Mouse (Mus musculus) cerebellum, postnatal 4 days (tissue): Measurements from ENCODE around the gene Ucn.
A peak's percentile ranks its signal among the peaks of the same experiment; 100 is the strongest.

ENCODE experiments used
- DNase-seq, 2 experiments: peaks; one replicate each; pipeline ENCODE4 v3.0.0; 2022; ENCODE audit warnings: low spot score in 2 of 2, mixed read lengths in 1 of 2

The Ucn gene

GRCm38 (mm10) chr5:31138241-31138967 lies at the start of gene Ucn:
Gene Ucn (minus strand): TSS chr5:31138829.
- DNase-seq, result no peak

GRCm38 (mm10) chr5:31183678-31184077 lies 45.0 kb upstream of the Ucn start:
- no peak for DNase-seq

GRCm38 (mm10) chr5:31181183-31181770 lies 42.6 kb upstream of the Ucn start:
- no peak for DNase-seq

DNA sequence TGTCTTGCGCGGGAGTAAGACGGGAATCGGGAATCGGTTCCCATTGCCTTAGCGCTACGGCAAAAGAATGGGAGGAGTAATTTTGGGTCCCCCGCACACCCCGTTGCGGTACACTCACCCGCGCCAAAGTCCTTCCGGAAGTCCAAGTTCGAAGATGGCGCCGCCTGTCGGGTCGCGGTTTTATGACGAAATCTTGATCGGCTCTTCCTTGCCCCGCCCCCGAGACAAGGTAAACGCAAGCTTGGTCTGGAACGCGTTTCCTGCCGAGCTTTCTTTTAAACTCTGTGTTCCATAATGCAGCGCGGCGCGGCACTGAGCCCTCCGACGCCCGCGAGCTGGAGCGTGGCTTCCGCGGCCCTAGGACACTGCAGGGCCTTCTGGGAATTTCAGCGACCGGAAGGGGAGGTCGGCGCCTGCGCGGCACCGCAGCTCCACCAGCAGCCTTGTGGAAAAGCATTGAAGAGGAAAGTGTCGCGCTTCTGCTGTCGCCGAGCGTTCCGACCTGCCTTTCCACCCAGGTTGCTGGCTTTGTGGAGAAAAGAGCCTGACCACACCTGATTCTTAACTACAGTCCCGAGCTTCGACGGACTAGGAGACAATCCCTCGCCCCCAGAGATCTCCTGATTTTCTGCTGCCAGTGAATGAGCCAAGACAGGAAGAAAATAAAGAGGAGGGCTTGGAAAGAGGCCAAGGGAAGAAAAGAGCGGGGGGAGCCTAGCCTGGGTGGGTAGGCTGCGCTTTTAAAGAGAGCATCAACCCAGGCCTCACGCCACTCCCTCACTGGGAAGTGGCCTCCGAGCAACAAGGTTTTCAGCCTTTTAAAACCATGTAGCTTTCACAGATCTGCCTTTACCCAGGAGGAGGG lies 41.4 kb upstream of the Ucn start, which contains the start of the genes Gm29609 and Gtf3c2:
TSS of gene Gm29609 (minus strand) at position 146 of the 865 bp plus-strand sequence.
TSS of gene Gtf3c2 (minus strand) at position 379 of the 865 bp plus-strand sequence.
- DNase-seq, result peak; percentile 85 to 94

- no peak for DNase-seq
These were observed 40.7 kb upstream of the Ucn start for GRCm38 (mm10) chr5:31179301-31179765.

GRCm38 (mm10) chr5:31168630-31169029 lies 30.0 kb upstream of the Ucn start:
- DNase-seq, result no peak

DNA sequence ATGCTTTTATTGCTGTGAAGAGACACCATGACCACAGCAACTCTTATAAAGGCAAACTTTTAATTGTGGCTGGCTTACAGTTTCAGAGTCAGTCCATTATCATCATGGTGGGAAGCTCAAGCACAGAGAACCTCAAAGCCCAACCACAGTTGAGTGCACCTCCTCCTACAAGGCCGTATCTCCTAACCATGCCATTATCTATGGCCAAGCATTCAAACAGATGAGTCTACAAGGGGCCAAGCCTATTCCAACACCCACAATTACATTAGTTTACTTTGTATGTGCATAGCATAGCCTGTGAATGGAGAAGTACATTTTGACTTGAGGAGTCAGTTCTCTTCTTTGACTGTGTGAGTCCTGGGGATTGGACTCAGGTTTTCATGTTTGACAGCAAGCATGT lies 26.2 kb upstream of the Ucn start:
- DNase-seq, result no peak

GRCm38 (mm10) chr5:31162462-31162861 lies 23.8 kb upstream of the Ucn start:
- no peak for DNase-seq

DNA sequence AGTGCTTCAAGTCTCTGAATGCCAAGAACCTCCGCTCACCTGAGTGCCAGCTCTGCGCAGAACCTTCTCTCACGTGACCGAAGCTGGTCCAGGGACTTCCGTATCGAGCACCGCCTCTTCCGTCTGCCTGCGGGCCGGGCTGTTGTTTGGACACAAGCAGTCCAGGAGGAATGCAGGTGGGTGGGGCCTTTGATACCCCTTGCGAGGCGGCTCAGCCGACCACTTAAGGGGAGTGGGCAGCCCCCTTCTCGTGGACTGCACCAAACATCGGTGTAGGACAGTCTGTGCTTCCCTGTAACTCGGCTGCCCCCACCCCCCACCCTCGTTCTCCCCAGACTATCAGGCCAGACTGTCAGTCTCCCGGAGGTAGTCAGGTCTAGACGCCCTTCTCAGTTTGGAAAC lies 15.5 kb upstream of the Ucn start, which contains the start of gene Mpv17:
TSS of gene Mpv17 (minus strand) at position 100 of the 402 bp plus-strand sequence.
- peak; percentile 45 to 73 for DNase-seq

DNA sequence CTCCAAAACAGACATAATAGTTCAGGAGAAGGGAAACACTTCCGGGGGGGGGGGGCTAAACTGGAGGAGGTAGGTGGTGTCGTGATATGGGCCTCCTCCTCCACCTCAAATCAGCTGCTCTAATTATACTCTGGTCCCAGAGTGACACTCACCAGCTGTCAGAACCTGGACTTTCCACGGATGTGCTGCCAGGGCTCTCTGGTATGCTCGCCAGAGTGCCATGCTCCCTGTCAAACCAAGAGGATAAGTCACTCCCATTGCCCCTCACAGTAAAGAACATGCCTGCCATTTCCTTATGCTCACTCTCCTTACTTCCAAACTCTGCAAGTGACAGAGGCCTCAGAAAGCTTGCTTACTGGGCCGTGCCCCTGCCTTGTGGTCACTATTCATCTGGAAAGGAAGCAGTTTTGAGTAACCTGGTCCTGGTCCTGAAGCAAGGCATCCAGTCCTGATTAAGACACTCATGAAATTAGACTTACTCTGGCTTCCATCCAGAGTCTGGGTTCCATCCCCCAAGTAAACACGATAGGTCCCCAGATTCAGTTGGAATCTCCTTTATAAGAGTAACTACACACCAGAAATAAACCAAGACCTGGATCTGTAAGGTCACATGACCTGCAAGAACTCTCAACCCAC lies 15.0 kb upstream of the Ucn start:
- DNase-seq, result no peak

DNA sequence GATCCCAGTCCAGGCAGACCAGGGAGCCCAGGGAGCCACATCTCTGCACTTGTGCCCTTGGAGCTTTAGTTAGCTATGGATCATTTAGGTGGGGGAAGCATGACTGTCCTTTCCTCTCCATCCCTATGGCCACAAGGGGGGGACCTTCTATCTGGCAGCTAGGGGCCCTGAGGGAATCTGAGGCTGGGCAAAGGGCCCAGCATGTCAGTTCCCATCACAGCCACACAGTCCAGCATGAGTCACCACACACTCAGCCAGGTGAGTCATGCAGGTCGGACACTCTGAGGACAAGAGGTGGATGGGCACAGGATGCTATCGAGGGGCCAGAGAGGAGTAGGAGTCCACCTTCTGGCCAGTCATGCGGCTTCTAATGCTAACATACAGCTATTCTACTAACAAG lies 13.1 kb upstream of the Ucn start:
- no peak for DNase-seq

DNA sequence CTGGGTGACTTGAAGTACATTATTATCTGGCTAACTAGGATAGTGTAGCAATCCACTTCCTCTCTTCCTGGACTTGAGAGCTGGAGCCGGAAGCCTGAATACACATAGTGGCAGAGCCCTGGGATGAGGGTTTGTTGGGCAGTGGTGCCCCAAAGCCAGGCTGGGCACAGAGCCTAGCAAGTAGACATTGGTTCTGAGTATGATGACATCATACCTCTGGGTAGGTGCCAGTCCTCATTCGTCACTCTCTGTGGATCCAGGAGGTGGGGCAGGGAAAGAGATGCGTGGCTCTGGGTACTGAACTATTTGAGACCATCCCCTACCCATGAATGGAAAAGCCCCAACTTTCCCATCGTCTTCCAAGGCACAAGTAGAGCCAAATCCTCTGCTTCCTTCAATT lies 11.2 kb upstream of the Ucn start:
- no peak for DNase-seq

DNA sequence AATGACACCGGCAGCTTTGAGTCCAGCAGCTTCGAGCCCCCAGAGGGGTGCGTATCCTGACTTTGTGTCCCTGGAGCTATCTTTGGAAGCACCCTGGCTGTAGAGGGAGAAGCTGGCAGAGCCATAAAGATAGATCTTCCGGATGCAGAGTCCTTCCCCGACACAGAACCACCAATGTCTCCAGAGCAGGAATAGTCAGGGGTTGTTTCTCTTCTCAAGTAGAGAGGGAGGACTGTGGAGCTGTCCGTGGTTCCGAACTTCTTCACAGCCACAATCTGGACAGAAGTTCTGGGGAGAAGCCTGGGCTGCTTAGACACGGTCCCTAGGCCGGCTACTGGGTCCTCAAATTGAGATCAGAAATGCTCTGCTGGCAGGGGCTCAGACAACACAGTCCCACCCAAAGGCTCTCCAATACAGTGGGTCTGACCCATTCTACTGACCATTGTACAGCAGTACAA lies 368 bp upstream of the Ucn start:
- DNase-seq, result no peak

DNA sequence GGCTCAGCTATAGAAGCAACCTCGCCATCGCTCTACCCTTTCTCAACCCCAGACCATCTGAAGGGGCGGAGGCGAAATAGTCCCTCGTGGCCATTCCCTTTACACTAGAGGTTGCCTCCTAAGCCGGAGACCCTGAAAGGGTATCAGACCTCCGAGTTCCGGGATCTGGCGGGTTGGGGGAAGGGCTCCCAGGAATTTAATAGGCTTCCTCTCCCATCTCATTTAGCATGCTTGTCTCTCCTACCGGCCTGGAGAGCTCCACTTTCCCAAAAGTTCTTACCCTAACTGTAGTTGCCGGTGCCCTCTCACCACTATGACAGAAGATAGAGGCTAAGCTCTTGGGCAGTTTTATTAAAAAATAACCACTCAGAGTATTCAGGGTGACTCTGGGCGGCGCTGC lies 971 bp downstream of the Ucn start:
- DNase-seq, result no peak

DNA sequence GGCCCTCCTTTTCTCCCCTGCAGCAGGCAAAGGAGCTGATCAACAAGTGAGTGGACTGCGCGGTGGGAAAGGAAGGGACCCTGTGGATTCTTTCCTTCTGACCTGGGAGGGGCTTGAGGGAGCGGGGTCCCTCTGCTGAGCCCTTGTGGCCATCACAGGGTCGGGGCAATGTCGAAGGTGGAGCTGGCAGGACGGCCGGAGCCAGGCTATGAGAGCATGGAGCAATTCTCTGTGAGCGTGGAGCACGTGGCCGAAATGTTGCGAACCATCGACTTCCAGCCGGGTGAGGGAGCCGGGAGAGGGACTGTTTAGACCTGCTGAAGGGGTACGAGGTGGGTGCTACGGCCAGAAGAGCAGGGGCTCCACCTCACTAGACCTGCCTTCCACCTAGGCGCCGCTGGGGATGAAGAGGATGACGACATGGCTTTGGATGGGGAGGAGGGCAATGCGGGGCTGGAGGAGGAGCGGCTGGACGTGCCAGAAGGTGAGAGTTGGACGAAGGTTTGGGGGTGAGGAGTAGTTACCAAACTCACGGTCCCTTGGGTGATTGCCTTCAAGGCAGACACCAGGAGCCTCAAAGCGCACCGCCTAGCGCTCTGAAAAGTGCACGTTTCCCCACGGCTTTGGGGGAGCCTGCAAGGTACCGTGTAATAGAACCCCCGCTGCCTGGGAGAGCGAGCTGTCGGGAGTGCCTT lies 1.8 kb downstream of the Ucn start:
- DNase-seq, result no peak

GRCm38 (mm10) chr5:31126050-31126449 lies 12.6 kb downstream of the Ucn start:
- no peak for DNase-seq

- DNase-seq, result no peak
These were observed 15.1 kb downstream of the Ucn start for GRCm38 (mm10) chr5:31123481-31123880.

- DNase-seq, result no peak
These were observed 17.5 kb downstream of the Ucn start for GRCm38 (mm10) chr5:31121111-31121510.

DNA sequence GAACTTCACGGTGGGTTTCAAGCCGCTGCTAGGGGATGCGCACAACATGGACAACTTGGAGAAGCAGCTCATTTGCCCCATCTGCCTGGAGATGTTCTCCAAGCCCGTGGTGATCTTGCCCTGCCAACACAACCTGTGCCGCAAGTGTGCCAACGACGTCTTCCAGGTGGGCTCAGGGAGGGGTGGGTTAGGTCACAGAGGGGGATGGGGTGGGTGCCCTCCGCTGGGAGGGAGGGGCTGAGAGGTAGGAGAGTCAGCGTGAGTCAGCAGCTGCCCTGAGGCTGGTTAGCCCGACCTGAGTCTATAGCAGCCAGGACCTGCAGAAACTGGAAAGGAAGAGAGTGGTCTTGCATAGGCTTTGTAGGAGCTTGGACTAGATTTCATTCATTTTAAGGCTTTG lies 21.7 kb downstream of the Ucn start:
- no peak for DNase-seq

DNA sequence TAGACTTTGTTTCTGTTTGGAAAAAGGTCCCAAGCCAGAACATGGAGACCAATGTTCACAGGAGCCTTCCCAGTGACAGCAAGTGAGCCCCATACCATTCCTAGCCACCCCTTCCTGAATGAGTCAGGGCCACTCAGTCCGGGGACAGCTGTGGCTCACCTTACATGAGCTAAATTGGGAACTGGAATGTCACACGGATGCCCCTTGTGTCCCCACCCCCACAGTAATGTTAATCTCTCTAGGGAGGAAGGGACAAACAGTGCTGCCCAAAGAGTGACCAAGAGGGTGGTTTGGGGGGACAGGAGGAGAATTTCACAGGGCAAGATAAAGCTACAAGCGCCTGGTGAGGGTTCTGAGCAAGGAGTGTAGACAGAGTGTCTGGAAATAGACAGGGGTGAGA lies 22.3 kb downstream of the Ucn start, which contains the start of gene Trim54:
TSS of gene Trim54 (plus strand) at position 359 of the 400 bp plus-strand sequence.
- DNase-seq, result no peak

GRCm38 (mm10) chr5:31110781-31111180 lies 27.8 kb downstream of the Ucn start:
- DNase-seq, result no peak
